Mouse (Mus musculus) bone marrow, adult 2 months (tissue): Measurements from ENCODE around the gene Camta1.

Source experiments
- CTCF ChIP-seq: fragments of 200-500 bp; IDR thresholded peaks from 2 replicates; pipeline ENCODE4 v1.5.1; 2011; ENCODE audit warnings: low read length, control low read depth; ENCODE audit not compliant: control insufficient read depth, insufficient read depth
- POLR2A ChIP-seq: fragments of 200-500 bp; IDR thresholded peaks from 2 replicates; pipeline ENCODE4 v1.6.1; 2011; ENCODE audit warnings: low read depth, mild to moderate bottlenecking, control low read depth, low read length, borderline replicate concordance; ENCODE audit not compliant: control insufficient read depth

DNA sequence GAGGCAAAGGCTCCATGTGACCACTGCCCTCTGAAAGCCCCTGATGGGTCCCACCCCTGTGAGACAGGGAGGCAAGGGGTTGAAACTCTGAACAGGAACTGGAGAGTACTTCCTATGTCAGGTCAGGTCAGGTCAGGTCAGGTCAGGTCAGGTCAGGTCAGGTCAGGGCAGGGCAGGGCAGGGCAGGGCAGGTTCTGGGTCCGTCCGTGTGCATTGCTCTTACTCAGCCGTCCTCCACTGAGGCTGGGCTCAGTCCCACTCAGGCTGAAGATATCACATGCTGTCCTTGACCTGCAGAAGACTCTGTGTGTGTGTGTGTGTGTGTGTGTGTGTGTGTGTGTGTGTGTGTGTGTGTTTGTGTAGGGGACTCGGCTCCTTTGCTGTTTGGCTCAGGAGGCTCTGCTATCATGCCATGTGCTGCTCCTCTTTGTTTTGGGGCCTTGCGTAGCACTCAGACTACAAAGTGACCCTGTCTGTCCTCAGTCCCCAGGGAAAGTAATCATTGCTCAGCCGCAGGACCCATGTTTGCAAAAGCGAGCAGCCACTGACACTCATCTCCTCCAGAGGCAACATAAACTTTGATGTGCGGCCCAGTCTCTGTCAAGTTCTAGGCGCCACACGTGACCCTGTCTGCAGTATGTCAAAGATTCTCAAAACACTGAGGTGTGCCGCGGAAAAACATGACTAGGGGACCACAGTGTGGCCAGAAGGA, 488.7 kb downstream of the Camta1 start:
- no peak for TF ChIP-seq CTCF
- no peak for TF ChIP-seq POLR2A
